Mouse (Mus musculus) G1E (cell line): ENCODE data around the gene Uck2. TPM values are rescaled to one million over a fixed set of nuclear protein-coding genes. Genes with fewer than 3 reads are reported as not detected.
A peak's percentile ranks its signal among the peaks of the same experiment; 100 is the strongest.

Experiments
- ATAC-seq: 2 replicates; pipeline ENCODE4 v1.8.0; 2016; ENCODE audit warnings: mild to moderate bottlenecking; ENCODE audit not compliant: insufficient number of reproducible peaks, poor library complexity, low FRiP score, severe bottlenecking; ENCODE audit errors: extremely low read depth
- DNase-seq: peaks from one replicate; pipeline ENCODE4 v3.0.0; 2012; ENCODE audit warnings: low spot score
- H3K27me3 ChIP-seq: 2 replicates; pipeline ENCODE4 v1.6.1; 2012; ENCODE audit warnings: mild to moderate bottlenecking, low read length, inconsistent platforms; ENCODE audit not compliant: insufficient read depth
- H3K36me3 ChIP-seq: replicated peaks from 2 replicates; pipeline ENCODE3; 2012; ENCODE audit warnings: mild to moderate bottlenecking, inconsistent platforms
- H3K4me1 ChIP-seq: 2 replicates; pipeline ENCODE4 v1.6.1; 2012; ENCODE audit warnings: low read depth, low read length, inconsistent platforms, mixed read lengths; ENCODE audit not compliant: insufficient read depth
- H3K4me3 ChIP-seq: 2 replicates; pipeline ENCODE4 v1.5.1; 2012; ENCODE audit warnings: low read depth, mild to moderate bottlenecking, inconsistent platforms, low read length, moderate library complexity, mixed read lengths
- H3K9me3 ChIP-seq: replicated peaks from 2 replicates; pipeline ENCODE4 v1.6.1; 2012; ENCODE audit warnings: inconsistent platforms
- CTCF ChIP-seq: IDR thresholded peaks from 2 replicates; pipeline ENCODE4 v1.5.1; 2012; ENCODE audit warnings: low read depth, low read length, inconsistent platforms, mixed read lengths
- GATA1 ChIP-seq: IDR thresholded peaks from 2 replicates; pipeline ENCODE4 v1.6.1; 2012; ENCODE audit warnings: borderline replicate concordance, low read length, inconsistent platforms, mixed read lengths
- GATA2 ChIP-seq: IDR thresholded peaks from 2 replicates; pipeline ENCODE4 v1.6.1; 2012; ENCODE audit warnings: low read depth, low read length, inconsistent platforms, borderline replicate concordance
- POLR2AphosphoS5 ChIP-seq: IDR thresholded peaks from 2 replicates; pipeline ENCODE4 v1.6.1; 2012; ENCODE audit warnings: low read depth, low read length, inconsistent platforms; ENCODE audit not compliant: insufficient replicate concordance
- TAL1 ChIP-seq: conservative IDR thresholded peaks from 2 replicates; pipeline ENCODE4 v1.6.1; 2012; ENCODE audit warnings: low read depth, low read length, inconsistent platforms, mixed read lengths
- polyA plus RNA-seq: library from polyadenylated mRNA; stranded (reverse); fragments of >175 nt; gene quantifications from 2 replicates; pipeline ENCODE4 v1.2.3, GENCODE M21; 2012
- total RNA-seq, 2 experiments: library from RNA; stranded (forward) in 1 of 2; stranded (reverse) in 1 of 2; fragments of 200-1000 nt in 1 of 2; fragments of >200 nt in 1 of 2; fragmentation: Nextera tagmentation in 1 of 2; gene quantifications; 2 replicates each; pipeline ENCODE4 v1.2.3; 2014 to 2017

The Uck2 gene
- total and polyA plus RNA-seq, 3 experiments, result 249 to 555 (median 465) TPM

- peaks cover 98% of the 10 kb centered on the region for H3K36me3 ChIP-seq
- ATAC-seq, result no peak
- TF ChIP-seq POLR2AphosphoS5, result no peak
- no peak for TF ChIP-seq CTCF
- no peak for TF ChIP-seq TAL1
- no peak for TF ChIP-seq GATA1
- no peak for TF ChIP-seq GATA2
Observed at GRCm38 (mm10) chr1:167231612-167232283, 53.4 kb downstream of the Uck2 start.

GRCm38 (mm10) chr1:167230930-167231611 is 54.0 kb downstream of the Uck2 start:
- Histone ChIP-seq H3K4me1 (peaks cover 33% of the 10 kb centered on the region; the same call in 1 of the 2 replicates), H3K27me3 (no peaks in the 10 kb centered on the region), H3K36me3 (peaks cover 98% of the 10 kb centered on the region), H3K4me3 (no peak overlapping the region), H3K9me3 (no peaks in the 10 kb centered on the region)
- DNase-seq (no peak), ATAC-seq (0 out of 2 replicates have a peak, but pooled peaks have one; percentile 41)
- no peak for TF ChIP-seq GATA2
- TF ChIP-seq TAL1, result no peak
- no peak for TF ChIP-seq CTCF
- no peak for TF ChIP-seq GATA1
- TF ChIP-seq POLR2AphosphoS5, result no peak

More at GRCm38 (mm10) chr1:167231612-167232283, 53.4 kb downstream of the Uck2 start:
- peaks cover 36% of the 10 kb centered on the region for H3K4me1 ChIP-seq
- H3K9me3 ChIP-seq, result no peaks in the 10 kb centered on the region
- H3K4me3 ChIP-seq, result no peak overlapping the region
- H3K27me3 ChIP-seq, result no peaks in the 10 kb centered on the region
- DNase-seq, result no peak

GRCm38 (mm10) chr1:167222382-167223010 is 62.6 kb downstream of the Uck2 start:
- ATAC-seq (no peak), DNase-seq (peak; percentile 54)
- peaks cover 58% of the 10 kb centered on the region for H3K36me3 ChIP-seq
- no peaks in the 10 kb centered on the region for H3K9me3 ChIP-seq
- peaks cover 3% of the 10 kb centered on the region; the same call in 1 of the 2 replicates for H3K27me3 ChIP-seq
- H3K4me3 ChIP-seq, result no peak overlapping the region
- peaks cover 46% of the 10 kb centered on the region for H3K4me1 ChIP-seq
- TF ChIP-seq TAL1 (no peak), POLR2AphosphoS5 (no peak), GATA2 (no peak), GATA1 (no peak)

- Histone ChIP-seq H3K27me3 (peaks cover 3% of the 10 kb centered on the region; the same call in 1 of the 2 replicates), H3K36me3 (peaks cover 39% of the 10 kb centered on the region), H3K4me3 (no peak overlapping the region), H3K9me3 (no peaks in the 10 kb centered on the region), H3K4me1 (peaks cover 43% of the 10 kb centered on the region)
- TF ChIP-seq CTCF, result peak; percentile 61
- no peak for TF ChIP-seq TAL1
- ATAC-seq, result peak; percentile 68
- peak; percentile 61 for DNase-seq
Observed at GRCm38 (mm10) chr1:167220303-167221174, 64.6 kb downstream of the Uck2 start.

GRCm38 (mm10) chr1:167215460-167215859 is 69.7 kb downstream of the Uck2 start:
- no peak for TF ChIP-seq GATA1
- TF ChIP-seq TAL1, result no peak
- no peak for TF ChIP-seq CTCF
- TF ChIP-seq POLR2AphosphoS5, result no peak
- TF ChIP-seq GATA2, result no peak
- Histone ChIP-seq H3K27me3 (peaks cover 3% of the 10 kb centered on the region; the same call in 1 of the 2 replicates), H3K36me3 (no peaks in the 10 kb centered on the region), H3K4me1 (0 out of 2 replicates have a peak, but pooled peaks cover 2% of the 10 kb centered on the region), H3K9me3 (no peaks in the 10 kb centered on the region), H3K4me3 (no peak overlapping the region)
- DNase-seq (no peak), ATAC-seq (no peak)
